Mouse (Mus musculus) embryo, embryonic 11 days (tissue): ENCODE data around the gene Tnfaip8l1.

Experiments
- DNase-seq: peaks from one replicate; pipeline ENCODE4 v3.0.0-alpha.2; 2015

Tnfaip8l1 gene

GRCm38 (mm10) chr17:56185281-56186141, 23.2 kb downstream of the Tnfaip8l1 start:
- peak; percentile 60 for DNase-seq

GRCm38 (mm10) chr17:56191266-56191665, 29.0 kb downstream of the Tnfaip8l1 start:
- no peak for DNase-seq

GRCm38 (mm10) chr17:56194357-56194756, 32.1 kb downstream of the Tnfaip8l1 start:
- DNase-seq: no peak

GRCm38 (mm10) chr17:56194765-56195164, 32.5 kb downstream of the Tnfaip8l1 start:
- no peak for DNase-seq

- no peak for DNase-seq
Observed at GRCm38 (mm10) chr17:56196860-56197259, 34.6 kb downstream of the Tnfaip8l1 start.

GRCm38 (mm10) chr17:56200586-56200985, 38.3 kb downstream of the Tnfaip8l1 start:
- DNase-seq: no peak

- DNase-seq: no peak
Observed at GRCm38 (mm10) chr17:56201642-56202041, 39.4 kb downstream of the Tnfaip8l1 start.

- DNase-seq: no peak
Observed at GRCm38 (mm10) chr17:56202476-56202875, 40.2 kb downstream of the Tnfaip8l1 start.

- no peak for DNase-seq
Observed at GRCm38 (mm10) chr17:56203729-56204128, 41.5 kb downstream of the Tnfaip8l1 start.

- DNase-seq: no peak
Observed at GRCm38 (mm10) chr17:56206276-56206884, 44.1 kb downstream of the Tnfaip8l1 start.

- no peak for DNase-seq
Observed at GRCm38 (mm10) chr17:56206986-56207674, 44.9 kb downstream of the Tnfaip8l1 start.

GRCm38 (mm10) chr17:56207963-56208530, 45.8 kb downstream of the Tnfaip8l1 start:
- DNase-seq: no peak

- DNase-seq: no peak
Observed at GRCm38 (mm10) chr17:56208821-56209220, 46.5 kb downstream of the Tnfaip8l1 start.

GRCm38 (mm10) chr17:56211090-56211489, 48.8 kb downstream of the Tnfaip8l1 start:
- no peak for DNase-seq

- no peak for DNase-seq
Observed at GRCm38 (mm10) chr17:56212676-56213075, 50.4 kb downstream of the Tnfaip8l1 start.

GRCm38 (mm10) chr17:56214229-56214628, 52.0 kb downstream of the Tnfaip8l1 start:
- DNase-seq: no peak

- no peak for DNase-seq
Observed at GRCm38 (mm10) chr17:56217670-56218069, 55.4 kb downstream of the Tnfaip8l1 start.

- DNase-seq: peak; percentile 96
Observed at GRCm38 (mm10) chr17:56218377-56219191, 56.3 kb downstream of the Tnfaip8l1 start, which contains the start of gene Dpp9. Dpp9 (minus strand) TSS chr17:56218905.

- DNase-seq: no peak
Observed at GRCm38 (mm10) chr17:56219251-56219650, 57.0 kb downstream of the Tnfaip8l1 start.

- no peak for DNase-seq
Observed at GRCm38 (mm10) chr17:56219805-56220204, 57.5 kb downstream of the Tnfaip8l1 start.
